Mouse (Mus musculus): ENCODE results near the gene Derl3.

Derl3 gene

DNA sequence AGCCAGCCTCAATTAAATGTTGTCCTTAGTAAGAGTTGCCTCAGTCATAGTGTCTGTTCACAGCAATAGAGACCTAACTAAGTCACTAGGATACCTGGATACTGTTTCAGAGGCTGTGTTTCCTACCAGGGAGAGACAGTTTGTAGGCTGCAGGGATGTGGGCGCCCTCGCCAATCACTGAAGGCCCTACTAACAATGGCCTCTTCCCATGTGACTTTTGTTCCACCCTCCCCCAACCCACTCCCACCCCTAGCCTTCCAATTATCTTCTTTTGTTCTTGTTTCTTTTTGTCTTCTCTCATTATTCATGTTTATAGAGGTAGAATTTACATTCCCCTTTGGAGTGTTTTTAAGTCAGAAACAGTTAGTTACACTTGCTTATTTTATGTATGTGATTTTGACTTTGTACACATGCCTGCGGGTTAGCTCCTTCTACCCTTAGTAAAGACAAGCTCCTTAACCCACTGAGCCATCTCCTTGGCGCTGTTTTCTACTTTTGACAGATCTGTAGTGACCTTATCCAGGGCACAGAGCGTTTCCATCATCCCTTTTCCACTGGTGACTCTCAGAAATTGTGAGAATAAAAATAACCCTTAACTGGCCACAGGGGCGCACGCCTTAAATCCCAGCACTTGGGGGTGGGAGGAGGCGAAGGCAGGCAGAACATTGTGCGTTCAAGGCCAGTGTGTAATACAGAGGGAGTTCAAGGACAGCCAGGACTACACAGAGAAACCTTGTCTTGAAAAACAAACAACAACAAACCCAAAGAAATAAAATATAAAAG, 48.0 kb downstream of the Derl3 start:
- DNase-seq (ENCODE audit: low spot score in 2 of 2) = no peak

DNA sequence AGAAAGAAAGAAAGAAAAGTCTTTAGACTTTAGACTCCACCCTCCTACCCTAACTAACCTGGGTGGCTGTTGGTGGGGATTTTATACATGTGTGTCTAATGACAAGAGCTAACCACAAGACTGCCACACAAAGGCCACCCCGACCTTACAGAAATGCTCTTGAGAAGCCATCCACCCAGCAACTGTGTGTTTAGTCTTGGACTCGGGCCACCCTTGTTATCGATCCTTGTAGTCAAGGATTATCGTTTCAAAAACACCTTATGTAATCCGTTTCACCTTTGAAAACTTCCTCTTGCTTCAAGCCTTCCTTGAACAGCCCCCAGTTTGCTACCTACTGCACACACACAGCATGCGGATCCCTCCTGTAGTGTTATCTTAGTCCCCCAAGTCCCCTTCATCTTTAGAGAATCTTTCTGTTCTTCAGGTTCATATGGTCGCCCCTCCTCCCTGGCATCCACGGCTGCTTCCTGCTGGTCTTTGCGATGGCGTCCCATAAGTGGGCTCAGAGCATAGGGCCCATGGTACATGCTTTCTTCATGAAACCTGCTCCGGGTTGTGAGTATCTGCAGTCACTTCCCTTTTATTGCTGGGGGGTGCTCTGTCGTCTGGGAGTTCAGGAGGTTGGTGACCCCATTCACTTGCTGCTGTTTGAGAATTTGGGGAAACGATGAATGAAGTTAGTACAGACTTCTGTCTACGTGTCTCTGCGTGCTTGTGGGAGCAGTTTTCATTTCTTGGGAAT, 49.7 kb downstream of the Derl3 start, which contains the start of gene Vpreb3:
Gene Vpreb3 (plus strand): TSS at position 322 of the 742 bp plus-strand sequence.
- DNase-seq (ENCODE audit: low spot score in 2 of 2) = no peak

DNA sequence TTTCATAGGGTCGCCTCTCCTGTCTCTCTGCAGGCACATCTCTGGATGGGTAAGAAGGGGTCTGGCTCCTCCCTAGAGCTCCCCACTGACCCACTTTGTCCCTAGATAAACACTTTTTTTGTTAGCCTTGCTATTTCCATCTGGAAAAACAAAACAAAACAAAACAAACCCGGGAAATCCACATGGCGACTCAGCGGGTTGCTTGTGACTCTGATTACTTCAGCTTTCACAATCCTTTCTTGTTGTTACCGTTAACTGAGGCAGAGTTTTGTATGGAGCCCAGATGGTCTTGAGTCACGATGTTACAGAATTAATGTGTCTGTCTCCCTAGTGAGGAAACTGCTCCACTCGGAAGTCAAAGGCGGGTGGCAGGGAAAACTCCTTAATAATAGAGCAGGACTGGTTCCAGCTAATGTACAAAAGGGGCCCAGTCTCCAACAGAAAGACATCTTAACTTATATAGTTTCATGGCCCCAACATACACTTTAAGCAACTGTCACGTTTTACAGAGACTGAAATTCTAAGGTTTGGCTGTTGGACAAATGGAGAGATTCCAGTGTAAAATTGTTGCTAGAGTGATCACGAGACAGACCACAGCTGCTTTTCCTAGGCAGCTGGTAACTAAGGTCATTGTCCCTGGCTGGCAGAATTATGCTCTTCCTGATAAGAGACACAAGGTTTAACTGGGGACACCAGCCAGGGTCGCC, 51.0 kb downstream of the Derl3 start:
- peak in 1 of 2 experiments; percentile 59 for DNase-seq (ENCODE audit: low spot score in 2 of 2)

DNA sequence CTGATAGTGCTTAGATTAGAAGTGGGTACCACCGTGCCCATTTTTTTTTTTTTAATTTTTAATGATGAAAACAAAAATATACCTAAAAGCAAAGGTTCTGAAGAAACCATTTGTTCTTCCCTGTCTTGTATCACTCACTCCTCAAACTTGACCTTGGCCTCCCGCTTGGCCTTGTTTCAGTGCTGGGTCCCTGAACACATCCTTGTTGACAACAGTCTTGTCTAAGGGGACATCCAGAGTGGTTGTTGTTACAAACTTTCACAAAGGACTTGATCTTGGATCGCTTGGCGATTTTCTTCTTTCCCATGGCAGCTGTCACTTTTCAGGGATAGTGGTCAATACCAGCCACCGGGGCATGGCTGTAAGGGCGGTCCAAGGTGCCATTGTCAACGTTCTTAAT, 52.0 kb downstream of the Derl3 start:
- DNase-seq (ENCODE audit: low spot score in 2 of 2) = no peak

Data from heart, adult 9 months (tissue).